Mouse (Mus musculus) adrenal gland, adult 8-10 months (tissue): Measurements from ENCODE around the gene Cpeb3. TPM values are rescaled to one million over a fixed set of nuclear protein-coding genes. Genes with fewer than 3 reads are reported as not detected.

Source experiments
- DNase-seq: peaks from one replicate; pipeline ENCODE4 v3.0.0; 2022
- total RNA-seq, 4 experiments: library from RNA; stranded (reverse); gene quantifications; 2 replicates each; pipeline ENCODE4 v1.2.4; 2022

Cpeb3 gene
- total RNA-seq, 4 experiments from 2014 or later, result 20.4 to 29.9 (median 26.0) TPM

- DNase-seq, result no peak
Measured at GRCm38 (mm10) chr19:37025839-37026319, 182.5 kb downstream of the Cpeb3 start.

GRCm38 (mm10) chr19:37022146-37022545, 186.3 kb downstream of the Cpeb3 start:
- DNase-seq, result no peak

GRCm38 (mm10) chr19:37020951-37021350, 187.4 kb downstream of the Cpeb3 start:
- no peak for DNase-seq

GRCm38 (mm10) chr19:37020531-37020930, 187.9 kb downstream of the Cpeb3 start:
- no peak for DNase-seq

- no peak for DNase-seq
Measured at GRCm38 (mm10) chr19:37018931-37019330, 189.5 kb downstream of the Cpeb3 start.

- peak; percentile 69 for DNase-seq
Measured at GRCm38 (mm10) chr19:37018411-37018810, 190.0 kb downstream of the Cpeb3 start.

GRCm38 (mm10) chr19:37016890-37017289, 191.5 kb downstream of the Cpeb3 start:
- DNase-seq, result no peak

- no peak for DNase-seq
Measured at GRCm38 (mm10) chr19:37014173-37014939, 194.0 kb downstream of the Cpeb3 start.

GRCm38 (mm10) chr19:37013461-37013860, 194.9 kb downstream of the Cpeb3 start:
- no peak for DNase-seq

- no peak for DNase-seq
Measured at GRCm38 (mm10) chr19:37009878-37010281, 198.5 kb downstream of the Cpeb3 start.

- no peak for DNase-seq
Measured at GRCm38 (mm10) chr19:37004557-37004956, 203.8 kb downstream of the Cpeb3 start.

Other genes starting within 250 kb of the Cpeb3 start
- 100 to 1,000 TPM in 1 of 4 experiments, 10 to 100 TPM in 3; 78.1 to 100 (median 96.2) TPM for gene March5, start 1.1 kb downstream of the Cpeb3 start, total RNA-seq
- gene Ide, start 129.3 kb upstream of the Cpeb3 start, total RNA-seq, result 100 to 1,000 TPM in 1 of 4 experiments, 10 to 100 TPM in 3; 81.5 to 153 (median 83.3) TPM
- 1 to 10 TPM in 3 of 4 experiments, under 1 TPM in 1; 0.99 to 1.3 (median 1.1) TPM for gene Kif11, start 167.8 kb upstream of the Cpeb3 start, total RNA-seq
- gene Hhex, start 226.2 kb upstream of the Cpeb3 start, total RNA-seq, result 100 to 1,000 TPM in 2 of 4 experiments, 10 to 100 TPM in 2; 23.6 to 283 (median 97.2) TPM